Comparison of ENCODE assay signal across 9 mouse cellular contexts in the genomic region with DNA sequence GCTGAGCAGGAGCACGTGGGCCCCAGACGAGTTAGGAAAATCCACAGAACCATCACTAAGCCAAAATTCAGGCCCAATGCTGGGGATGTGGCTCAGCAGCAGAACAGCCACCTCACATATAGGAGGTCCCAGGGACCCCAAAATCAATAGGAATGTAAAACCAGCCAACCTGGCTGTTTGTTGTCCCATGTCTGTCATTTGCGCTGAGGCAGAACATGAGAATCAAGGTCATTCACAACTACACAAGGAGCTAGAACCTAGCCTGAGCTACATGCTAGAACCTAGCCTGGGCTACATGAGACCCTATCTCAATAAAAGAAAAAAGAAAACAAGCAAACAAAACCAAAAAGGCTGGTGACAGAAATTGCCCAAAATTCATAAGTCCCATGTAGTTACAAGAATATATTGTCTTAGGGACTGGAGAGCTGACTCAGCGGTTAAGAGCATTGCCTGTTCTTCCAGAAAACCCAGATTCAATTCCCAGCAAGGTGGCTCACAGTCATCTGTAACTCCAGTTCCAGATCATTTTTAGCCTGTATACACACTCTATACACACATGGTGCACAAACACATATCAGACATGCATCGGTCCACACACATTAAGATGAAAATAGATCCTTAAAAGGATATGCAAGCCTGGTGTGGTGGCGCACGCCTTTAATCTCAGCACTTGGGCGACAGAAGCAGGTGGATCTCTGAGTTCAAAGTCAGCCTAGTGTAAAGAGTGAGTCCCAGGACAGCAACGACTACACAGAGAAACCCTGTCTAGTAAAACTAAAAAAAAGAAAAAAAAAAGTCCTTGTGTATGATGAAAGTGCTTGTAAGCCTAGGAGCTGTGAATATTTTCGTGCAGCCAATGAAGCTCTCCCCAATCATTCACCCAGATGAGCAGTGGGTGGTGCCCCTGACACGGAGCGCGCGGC. TPM values are rescaled to one million over a fixed set of nuclear protein-coding genes. Genes with fewer than 3 reads are reported as not detected.
A peak's percentile ranks its signal among the peaks of the same experiment; 100 is the strongest.
DNase-seq lines count a peak whose midpoint lies in the region; ATAC-seq and TF ChIP-seq lines count a peak whose summit lies in the region.
"Had no signal": no experiment of that assay in that cellular context is flagged by ENCODE, and none has a peak within 500 bp of the region (broad histone marks: within the 10 kb centered on the region; RNA-seq: fewer than 3 reads in every experiment).

No protein-coding gene starts in this region.

- in situ Hi-C loops in CH12.LX (cut with MboI; ENCODE audit: low pct_ligation_motif_present, low pct_unique_long_range_greater_than_20kb, low sequenced_read_pairs) = no loop called here

- 34% methylated on average over 14 of the region's 14 CpGs for whole genome bisulfite sequencing in forebrain, embryonic 16.5 days
- WGBS in liver, embryonic 15.5 days (ENCODE audit: insufficient replicate concordance) = 30% methylated on average over 14 of the region's 14 CpGs

- TF ChIP-seq POLR2A in CH12.LX (IDR thresholded peaks at IDR 0.05; ENCODE audit: low read depth, low read length) = no peak

- no peak for ATAC-seq in forebrain, embryonic 16.5 days
- no peak for ATAC-seq in liver, embryonic 15.5 days (ENCODE audit: insufficient read depth)

- peak; percentile 91 for DNase-seq in heart, adult 11 months
- no peak for DNase-seq in heart, postnatal 4 days
- no peak for DNase-seq in CH12.LX (ENCODE audit: extremely low read depth)
- no peak for DNase-seq in layer of hippocampus, postnatal 14 days (ENCODE audit: low spot score in 2 of 2)
- DNase-seq in ovary, postnatal 10 days (ENCODE audit: low spot score) = no peak
- no peak for DNase-seq in c-Kit-positive CD71-positive TER-119-positive erythroid progenitor cells, embryonic 14.5 days (ENCODE audit: low spot score)

- H3K27me3 ChIP-seq in CH12.LX (replicated peaks) = peaks cover 18% of the 10 kb centered on the region
- no peaks in the 10 kb centered on the region for H3K27me3 ChIP-seq in forebrain, embryonic 16.5 days (replicated peaks; ENCODE audit: control insufficient read depth, insufficient read depth, low read length)
- no peaks in the 10 kb centered on the region for H3K27me3 ChIP-seq in liver, embryonic 15.5 days

- H3K4me1 ChIP-seq in CH12.LX (ENCODE audit: control insufficient read depth in 1 of 2, insufficient read depth in 2 of 2) = peaks cover 22 to 23% of the 10 kb centered on the region in 2 experiments
- peaks cover 3% of the 10 kb centered on the region for H3K4me1 ChIP-seq in forebrain, embryonic 16.5 days (replicated peaks; ENCODE audit: control insufficient read depth, insufficient read depth, low read length)
- H3K4me1 ChIP-seq in liver, embryonic 15.5 days (replicated peaks) = peaks cover 30% of the 10 kb centered on the region

- H3K36me3 ChIP-seq in CH12.LX (replicated peaks in 1 of 2; ENCODE audit: control insufficient read depth in 1 of 2, insufficient read depth in 1 of 2, low read length in 1 of 2) = peaks cover 25 to 28% of the 10 kb centered on the region in 2 experiments
- H3K36me3 ChIP-seq in forebrain, embryonic 16.5 days (ENCODE audit: control insufficient read depth, insufficient read depth) = no peaks in the 10 kb centered on the region
- 0 out of 2 replicates have a peak, but pooled peaks cover 4% of the 10 kb centered on the region for H3K36me3 ChIP-seq in liver, embryonic 15.5 days (replicated peaks)

- H3K27ac ChIP-seq in CH12.LX (ENCODE audit: insufficient read depth, low read depth) = peak overlapping the region; percentile 97
- H3K27ac ChIP-seq in forebrain, embryonic 16.5 days (ENCODE audit: low read length) = peak overlapping the region; percentile 96
- H3K27ac ChIP-seq in liver, embryonic 15.5 days (replicated peaks) = peak overlapping the region; percentile 90

- peak overlapping the region; percentile 55 to 59 (median 57) for H3K4me3 ChIP-seq in CH12.LX (replicated peaks in 1 of 3; ENCODE audit: low read depth in 2 of 3, low read length in 2 of 3, poor library complexity in 1 of 3)
- peak overlapping the region; percentile 56 for H3K4me3 ChIP-seq in forebrain, embryonic 16.5 days (replicated peaks; ENCODE audit: low read length)
- H3K4me3 ChIP-seq in liver, embryonic 15.5 days (replicated peaks) = peak overlapping the region; percentile 59

- TF ChIP-seq RAD21 in CH12.LX (IDR thresholded peaks at IDR 0.05; ENCODE audit: low read depth, low read length) = no peak; the same call in 1 of the 2 replicates

- H3K9ac ChIP-seq in CH12.LX (ENCODE audit: insufficient read depth, low read depth) = peak overlapping the region; percentile 83
- peak overlapping the region; percentile 74 for H3K9ac ChIP-seq in forebrain, embryonic 16.5 days (replicated peaks; ENCODE audit: low read depth, low read length)
- peak overlapping the region; percentile 16 for H3K9ac ChIP-seq in liver, embryonic 15.5 days

- no peak for TF ChIP-seq CTCF in CH12.LX (conservative IDR thresholded peaks at IDR 0.05 in 1 of 2, IDR thresholded peaks at IDR 0.05 in 1 of 2; ENCODE audit: low read depth in 2 of 2, low read length in 2 of 2)

- no peaks in the 10 kb centered on the region for H3K9me3 ChIP-seq in CH12.LX (replicated peaks; ENCODE audit: low read length)
- no peaks in the 10 kb centered on the region for H3K9me3 ChIP-seq in forebrain, embryonic 16.5 days (ENCODE audit: control insufficient read depth, low read length)
- no peaks in the 10 kb centered on the region for H3K9me3 ChIP-seq in liver, embryonic 15.5 days (replicated peaks)

- TF ChIP-seq EP300 in CH12.LX (IDR thresholded peaks at IDR 0.05; ENCODE audit: low read length) = no peak

- dilution Hi-C loops in CH12.LX (cut with MboI; ENCODE audit: extremely low pct_ligation_motif_present, extremely low pct_unique_long_range_greater_than_20kb, low sequenced_read_pairs) = no loop called here

- H3K4me2 ChIP-seq in CH12.LX (ENCODE audit: insufficient read depth, low read depth, poor library complexity, severe bottlenecking) = peak overlapping the region; percentile 41; the same call in 1 of the 2 replicates
- H3K4me2 ChIP-seq in forebrain, embryonic 16.5 days (ENCODE audit: low read length) = peak overlapping the region; percentile 69
- peak overlapping the region; percentile 95 for H3K4me2 ChIP-seq in liver, embryonic 15.5 days

- no peaks in the 10 kb centered on the region for H3K79me2 ChIP-seq in CH12.LX (replicated peaks; ENCODE audit: control insufficient read depth, extremely low read depth, insufficient read depth, poor library complexity, severe bottlenecking)

TF ChIP-seq in CH12.LX, 34 proteins besides CTCF, POLR2A, EP300 and RAD21 (continues in another document):
- peak; percentile 91 for TF ChIP-seq ZNF384 (IDR thresholded peaks at IDR 0.05; ENCODE audit: low read depth, low read length)
- no peak for TF ChIP-seq PAX5 (IDR thresholded peaks at IDR 0.05; ENCODE audit: low read length)
- peak; percentile 33; the same call in 1 of the 2 replicates for TF ChIP-seq ETS1 (conservative IDR thresholded peaks at IDR 0.05; ENCODE audit: low read depth, low read length)
- TF ChIP-seq ZMIZ1 (IDR thresholded peaks at IDR 0.05; ENCODE audit: low read depth, low read length) = peak; percentile 35; the same call in 1 of the 2 replicates
- TF ChIP-seq MAX (IDR thresholded peaks at IDR 0.05; ENCODE audit: low read length) = no peak
- peak; percentile 11; the same call in 1 of the 2 replicates for TF ChIP-seq MEF2A (IDR thresholded peaks at IDR 0.05; ENCODE audit: borderline replicate concordance, low read depth, low read length)
- TF ChIP-seq HCFC1 (IDR thresholded peaks at IDR 0.05; ENCODE audit: low read depth, low read length) = no peak
- TF ChIP-seq MAFK (IDR thresholded peaks at IDR 0.05; ENCODE audit: insufficient replicate concordance, low read length) = peak; percentile 89
- 0 out of 2 replicates have a peak, but pooled peaks have one; percentile 25 for TF ChIP-seq JUND (conservative IDR thresholded peaks at IDR 0.05; ENCODE audit: low read depth, low read length)

RNA-seq across cellular contexts. Expression of a gene that starts 2.1 kb away (rescaled TPM):
- 1 to 10 TPM; 1.6 to 1.7 TPM for total RNA-seq in heart, postnatal 4 days (2021)
- 3.4 and 11.8 TPM in 2 replicates for total RNA-seq in CH12.LX (2012; rRNA removed)
- 1.4 and 2.0 TPM in 2 replicates for total RNA-seq in CH12.LX (2014; rRNA removed)
- 0.57 and 1.1 TPM in 2 replicates for polyA plus RNA-seq in CH12.LX (2012; ENCODE audit: insufficient read length, low read depth)
- polyA plus RNA-seq in forebrain, embryonic 16.5 days (2015; fragmentation: Nextera tagmentation; extraction: Ambion mirVana) = 16.6 and 20.2 TPM in 2 replicates
- 9.1 and 10.6 TPM in 2 replicates for polyA plus RNA-seq in liver, embryonic 15.5 days (2015; fragmentation: Nextera tagmentation; extraction: Ambion mirVana)
- total RNA-seq in layer of hippocampus, postnatal 14 days (2021) = 10 to 100 TPM in 1 of 2 experiments, 1 to 10 TPM in 1; 7.3 to 10.7 TPM

RNA-seq across cellular contexts. Expression of a gene that starts 8.9 kb away (rescaled TPM):
- 1 to 10 TPM; 6.4 to 7.2 TPM for total RNA-seq in heart, postnatal 4 days (2021)
- total RNA-seq in CH12.LX (2012; rRNA removed) (18.8 and 25.2 TPM in 2 replicates), CH12.LX (2014; rRNA removed) (3.3 and 3.7 TPM in 2 replicates)
- polyA plus RNA-seq in CH12.LX (2012; ENCODE audit: insufficient read length, low read depth) = 11.0 and 11.2 TPM in 2 replicates
- 4.6 and 8.8 TPM in 2 replicates for polyA plus RNA-seq in forebrain, embryonic 16.5 days (2015; fragmentation: Nextera tagmentation; extraction: Ambion mirVana)
- polyA plus RNA-seq in liver, embryonic 15.5 days (2015; fragmentation: Nextera tagmentation; extraction: Ambion mirVana) = 5.0 and 7.0 TPM in 2 replicates
- 10 to 100 TPM; 55.6 to 56.1 TPM for total RNA-seq in layer of hippocampus, postnatal 14 days (2021)

RNA-seq across cellular contexts. Expression of a gene that starts 10.6 kb away (rescaled TPM):
- 10 to 100 TPM; 18.4 to 19.6 TPM for total RNA-seq in heart, postnatal 4 days (2021)
- total RNA-seq in CH12.LX (2012; rRNA removed) = 346 and 359 TPM in 2 replicates
- 242 and 272 TPM in 2 replicates for total RNA-seq in CH12.LX (2014; rRNA removed)
- 359 and 389 TPM in 2 replicates for polyA plus RNA-seq in CH12.LX (2012; ENCODE audit: insufficient read length, low read depth)
- polyA plus RNA-seq in forebrain, embryonic 16.5 days (2015; fragmentation: Nextera tagmentation; extraction: Ambion mirVana) = 59.6 and 60.4 TPM in 2 replicates
- 55.0 and 61.3 TPM in 2 replicates for polyA plus RNA-seq in liver, embryonic 15.5 days (2015; fragmentation: Nextera tagmentation; extraction: Ambion mirVana)
- 10 to 100 TPM; 21.3 to 25.6 TPM for total RNA-seq in layer of hippocampus, postnatal 14 days (2021)

RNA-seq across cellular contexts. Expression of a gene that starts 21.0 kb away (rescaled TPM):
- 100 to 1,000 TPM; 116 to 126 TPM for total RNA-seq in heart, postnatal 4 days (2021)
- total RNA-seq in CH12.LX (2012; rRNA removed) (293 and 340 TPM in 2 replicates), CH12.LX (2014; rRNA removed) (205 and 211 TPM in 2 replicates)
- polyA plus RNA-seq in CH12.LX (2012; ENCODE audit: insufficient read length, low read depth) = 387 and 392 TPM in 2 replicates
- polyA plus RNA-seq in forebrain, embryonic 16.5 days (2015; fragmentation: Nextera tagmentation; extraction: Ambion mirVana) = 260 and 268 TPM in 2 replicates
- 178 and 180 TPM in 2 replicates for polyA plus RNA-seq in liver, embryonic 15.5 days (2015; fragmentation: Nextera tagmentation; extraction: Ambion mirVana)
- total RNA-seq in layer of hippocampus, postnatal 14 days (2021) = 100 to 1,000 TPM; 114 to 123 TPM

RNA-seq across cellular contexts. Expression of a gene that starts 59.1 kb away (rescaled TPM):
- not detected for total RNA-seq in heart, postnatal 4 days (2021)
- not detected in 2 replicates for total RNA-seq in CH12.LX (2012; rRNA removed)
- total RNA-seq in CH12.LX (2014; rRNA removed) = not detected in 2 replicates
- polyA plus RNA-seq in CH12.LX (2012; ENCODE audit: insufficient read length, low read depth) = not detected in 2 replicates
- not detected in 2 replicates for polyA plus RNA-seq in forebrain, embryonic 16.5 days (2015; fragmentation: Nextera tagmentation; extraction: Ambion mirVana)
- not detected in 2 replicates for polyA plus RNA-seq in liver, embryonic 15.5 days (2015; fragmentation: Nextera tagmentation; extraction: Ambion mirVana)
- not detected for total RNA-seq in layer of hippocampus, postnatal 14 days (2021)
- polyA plus RNA-seq: C2C12 had no signal

Comparison
In these comparisons a context has a peak if more than half of its experiments do, and no peak if none do; other contexts are left out.
1. H3K4me2 ChIP-seq: peak in every context shown above with its lines; median percentile 95 in liver, embryonic 15.5 days; 69 in forebrain, embryonic 16.5 days; 41 in CH12.LX.
2. H3K9ac ChIP-seq: peak in every context shown above with its lines; median percentile 83 in CH12.LX; 74 in forebrain, embryonic 16.5 days; 16 in liver, embryonic 15.5 days.
3. RNA of a gene that starts 10.6 kb away (total RNA-seq): 242 to 359 TPM in CH12.LX; 21.3 to 25.6 TPM in layer of hippocampus, postnatal 14 days and 18.4 to 19.6 TPM in heart, postnatal 4 days; every median in the first group is over 4 times any median in the second.
4. Peak in every context shown above with its lines, with median percentiles within 50 percentile points of each other: H3K27ac ChIP-seq and H3K4me3 ChIP-seq.